Mouse (Mus musculus): ENCODE measurements around the gene Catsper3. TPM values are rescaled to one million over a fixed set of nuclear protein-coding genes. Genes with fewer than 3 reads are reported as not detected.

Catsper3 gene
- polyA plus RNA-seq (2012; rRNA removed) = 0.22 and 0.32 TPM in 2 replicates

DNA sequence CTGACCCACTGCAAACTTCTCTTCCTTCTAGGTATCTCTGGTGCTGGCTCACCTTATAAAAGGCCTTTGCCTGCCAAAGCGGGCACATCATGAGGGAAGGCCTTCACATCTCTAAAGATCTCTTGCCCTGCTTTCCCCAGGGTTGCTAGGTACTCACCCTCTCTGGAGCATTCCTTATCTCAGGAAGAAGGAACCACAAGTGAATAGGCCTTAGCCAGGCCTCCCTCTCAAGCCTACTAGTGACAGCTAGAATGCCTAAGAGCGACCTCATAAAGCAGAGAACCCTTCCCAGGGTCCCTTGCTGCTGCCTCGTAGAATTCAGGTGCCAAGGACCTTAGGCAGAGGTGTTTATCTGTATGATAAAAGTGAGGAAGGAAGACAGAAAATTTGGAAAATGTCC is at the start of gene Catsper3:
Catsper3 (plus strand) TSS at position 301 of the 400 bp plus-strand sequence.
- no peak for DNase-seq (ENCODE audit: low spot score)

DNA sequence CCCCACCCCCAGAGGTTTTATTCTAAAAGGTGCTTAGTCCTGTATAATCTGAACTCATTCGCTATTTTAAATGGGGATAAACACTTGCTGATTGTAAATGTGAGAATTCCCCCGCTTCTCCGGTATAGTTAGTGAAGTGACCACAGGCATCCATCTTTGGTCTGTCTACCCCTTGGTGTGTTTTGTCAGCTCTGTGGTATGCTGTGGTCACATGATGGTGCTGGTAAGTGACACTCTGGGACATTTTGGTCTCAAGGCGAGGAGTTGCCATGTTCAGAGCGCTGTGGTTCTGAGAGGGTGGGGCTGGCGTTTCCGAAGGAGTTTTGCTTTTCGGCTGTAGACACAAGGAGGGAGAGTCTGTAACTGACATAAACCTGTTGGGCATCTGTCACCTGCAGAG is 46.5 kb upstream of the Catsper3 start:
- DNase-seq (ENCODE audit: low spot score) = no peak

DNA sequence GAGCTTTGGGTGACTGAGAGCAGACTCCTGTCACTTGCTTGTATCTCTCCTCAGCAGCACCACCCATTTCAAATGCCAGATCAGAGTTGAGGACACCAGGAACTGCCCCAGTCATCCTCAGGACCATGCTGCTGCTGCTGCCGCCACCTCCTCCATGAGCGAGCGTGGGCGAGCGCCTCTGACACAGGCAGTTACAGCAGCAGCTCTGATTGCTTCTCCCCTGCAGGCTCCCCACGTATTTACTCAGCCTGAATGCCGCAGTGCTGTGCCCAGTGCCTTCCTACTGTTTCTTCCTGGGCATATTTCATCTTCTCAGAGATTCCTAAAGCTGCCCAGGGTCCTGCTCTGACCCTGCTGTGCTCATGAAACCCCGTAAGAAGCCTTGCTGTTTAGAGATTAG is 42.1 kb upstream of the Catsper3 start:
- DNase-seq (ENCODE audit: low spot score) = no peak

- DNase-seq (ENCODE audit: low spot score) = no peak
These were observed 30.0 kb upstream of the Catsper3 start for GRCm38 (mm10) chr13:55754380-55754779.

DNA sequence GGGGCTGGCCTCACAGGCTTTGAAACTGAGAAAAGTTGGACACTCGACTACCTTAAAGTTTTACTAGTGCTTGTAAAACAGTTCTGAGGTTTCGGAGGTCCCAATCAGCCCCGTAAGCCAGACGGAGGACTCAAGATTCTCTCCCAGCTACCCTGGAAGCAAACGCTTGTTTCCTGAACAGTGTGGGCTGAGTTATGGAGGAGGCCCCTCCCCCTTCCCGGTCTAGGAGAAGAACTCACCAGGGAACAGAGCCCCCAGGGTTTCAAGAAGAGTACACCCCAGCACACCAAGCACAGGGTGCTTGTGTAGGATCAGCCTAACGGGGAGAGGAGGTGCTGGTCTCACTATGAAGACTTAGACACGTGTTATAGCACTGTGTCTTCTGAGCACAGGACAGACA is 27.6 kb upstream of the Catsper3 start:
- DNase-seq (ENCODE audit: low spot score) = no peak

DNA sequence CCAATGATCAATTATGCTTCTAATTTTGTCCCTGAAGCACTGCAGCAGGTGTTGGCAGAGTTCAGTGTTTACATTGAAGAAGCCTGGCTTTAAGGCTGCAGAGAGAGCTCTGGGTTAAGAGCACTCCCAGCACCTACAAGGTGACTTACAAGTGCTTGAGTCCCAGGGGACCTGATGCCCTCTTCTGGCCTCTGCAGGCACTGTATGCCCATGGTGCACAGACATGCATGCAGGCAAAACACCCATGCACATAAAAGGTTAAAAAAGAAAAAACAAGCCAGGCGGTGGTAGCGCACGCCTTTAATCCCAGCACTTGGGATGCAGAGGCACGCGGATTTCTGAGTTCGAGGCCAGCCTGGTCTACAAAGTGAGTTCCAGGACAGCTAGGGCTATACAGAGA is 26.7 kb upstream of the Catsper3 start:
- DNase-seq (ENCODE audit: low spot score) = no peak

DNA sequence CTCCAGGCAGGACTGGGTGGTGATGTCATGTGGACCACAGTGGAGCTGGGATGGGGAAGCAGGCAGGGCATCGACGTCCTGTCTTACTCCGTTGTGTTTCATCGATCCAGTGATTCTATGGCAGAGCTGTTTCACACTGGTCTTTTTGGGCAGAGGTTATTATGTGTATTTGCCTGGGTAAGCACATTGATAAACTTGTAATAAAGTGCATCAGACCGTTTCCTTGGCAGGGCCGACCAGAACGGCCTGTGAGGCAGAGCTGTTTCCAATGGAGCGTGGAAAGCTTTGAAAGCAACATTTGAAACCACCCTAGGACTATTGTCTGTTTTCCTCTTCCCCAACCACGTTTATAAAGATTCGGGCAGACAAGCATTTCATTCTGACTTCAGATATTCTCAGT is 23.8 kb upstream of the Catsper3 start:
- no peak for DNase-seq (ENCODE audit: low spot score)

GRCm38 (mm10) chr13:55761486-55761885 is 22.9 kb upstream of the Catsper3 start:
- no peak for DNase-seq (ENCODE audit: low spot score)

- DNase-seq (ENCODE audit: low spot score) = no peak
These were observed 10.0 kb upstream of the Catsper3 start for GRCm38 (mm10) chr13:55774352-55774751.

GRCm38 (mm10) chr13:55775056-55775455 is 9.3 kb upstream of the Catsper3 start:
- DNase-seq (ENCODE audit: low spot score) = no peak

GRCm38 (mm10) chr13:55786120-55786519 is 1.8 kb downstream of the Catsper3 start:
- no peak for DNase-seq (ENCODE audit: low spot score)

DNA sequence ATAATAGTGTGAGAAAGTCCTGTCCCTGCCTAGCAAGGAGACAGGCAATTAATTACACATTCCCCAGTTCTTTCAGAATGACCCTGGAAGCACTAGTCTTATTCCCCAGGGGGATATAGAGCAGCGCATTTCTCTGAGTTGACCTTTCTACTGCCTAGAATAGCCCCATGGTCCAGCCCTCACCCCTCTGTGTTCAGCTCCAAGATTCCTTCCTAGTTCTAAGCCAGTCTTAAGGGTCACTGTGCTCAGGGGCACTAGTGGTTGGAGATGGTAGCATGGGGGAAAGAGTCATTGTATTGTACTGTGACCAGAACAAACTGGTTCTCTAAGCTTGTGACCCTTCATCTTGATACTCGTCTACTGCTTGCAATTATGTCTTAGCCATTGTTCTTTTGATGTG is 16.9 kb downstream of the Catsper3 start:
- DNase-seq (ENCODE audit: low spot score) = no peak

GRCm38 (mm10) chr13:55803973-55804372 is 19.6 kb downstream of the Catsper3 start:
- no peak for DNase-seq (ENCODE audit: low spot score)

GRCm38 (mm10) chr13:55809041-55809623 is 24.8 kb downstream of the Catsper3 start:
- DNase-seq (ENCODE audit: low spot score) = no peak

DNA sequence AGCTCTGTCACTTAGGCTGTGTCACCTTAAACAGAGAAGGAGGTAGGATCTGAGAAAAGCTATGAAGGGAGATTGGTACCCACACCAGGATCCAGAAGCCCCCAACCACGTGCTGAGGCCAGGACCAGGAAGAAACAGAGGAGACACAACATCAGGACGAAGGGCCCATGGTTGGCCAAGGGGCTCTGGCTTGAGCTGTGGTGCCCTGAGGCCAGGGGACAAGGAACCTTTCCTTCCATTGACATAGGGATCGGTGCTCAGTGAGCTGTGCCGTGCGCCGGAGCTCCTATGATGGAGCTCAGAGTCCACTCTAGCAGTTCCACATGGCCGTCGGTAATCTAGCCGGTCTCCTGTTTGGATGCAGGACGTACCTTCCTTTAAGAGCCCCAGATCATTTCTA is 25.3 kb downstream of the Catsper3 start:
- DNase-seq (ENCODE audit: low spot score) = no peak

DNA sequence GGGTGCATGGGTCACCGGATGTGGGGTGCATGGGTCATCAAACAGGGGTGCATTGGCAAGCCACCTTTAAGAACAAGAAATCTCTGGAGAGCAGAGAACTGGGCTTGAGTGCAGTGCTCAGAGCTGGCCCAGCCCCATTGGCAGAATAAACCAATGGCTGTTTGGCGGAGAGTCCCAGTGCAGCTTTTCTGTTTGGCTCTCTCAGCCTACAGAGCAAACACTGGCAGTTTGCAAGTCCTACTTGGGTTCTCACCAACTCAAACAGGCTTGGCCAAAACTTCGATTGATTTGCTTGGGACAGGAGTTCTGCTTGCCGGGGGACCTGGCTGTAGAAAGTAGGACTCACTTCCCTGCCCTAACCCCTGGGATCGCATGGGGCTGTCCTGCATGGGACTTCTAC is 26.6 kb downstream of the Catsper3 start:
- DNase-seq (ENCODE audit: low spot score) = no peak

DNA sequence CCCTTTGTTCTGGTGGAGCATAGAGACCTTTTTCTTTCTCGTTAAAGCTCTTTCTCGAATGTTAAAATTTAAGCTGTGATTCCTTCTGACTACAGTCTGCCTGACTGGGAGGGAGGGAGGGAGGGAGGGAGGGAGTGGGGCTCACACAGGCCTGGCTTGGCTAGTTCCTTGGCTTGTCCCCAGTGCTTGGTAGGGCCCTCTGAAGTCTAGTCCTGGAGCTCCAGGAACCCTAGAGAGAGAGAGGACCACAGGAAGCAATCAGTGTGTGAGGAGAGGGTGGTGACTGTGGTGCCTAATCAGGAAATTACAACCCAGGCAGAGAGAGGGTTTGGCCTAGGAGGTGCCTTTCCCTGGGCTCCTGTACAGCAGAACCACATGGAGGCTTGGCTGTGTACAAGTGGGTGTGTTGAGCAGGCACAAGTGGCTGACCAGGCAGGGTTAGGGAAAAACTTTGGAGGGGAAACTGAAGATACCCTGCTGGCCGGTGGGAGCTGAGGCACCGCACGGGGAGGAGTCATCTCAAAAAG is 29.2 kb downstream of the Catsper3 start:
- no peak for DNase-seq (ENCODE audit: low spot score)

GRCm38 (mm10) chr13:55814834-55815233 is 30.5 kb downstream of the Catsper3 start:
- no peak for DNase-seq (ENCODE audit: low spot score)

- no peak for DNase-seq (ENCODE audit: low spot score)
These were observed 38.1 kb downstream of the Catsper3 start for GRCm38 (mm10) chr13:55822499-55822898.

- DNase-seq (ENCODE audit: low spot score) = no peak
These were observed 40.0 kb downstream of the Catsper3 start for GRCm38 (mm10) chr13:55824151-55824945.

GRCm38 (mm10) chr13:55825245-55825681 is 40.9 kb downstream of the Catsper3 start:
- no peak for DNase-seq (ENCODE audit: low spot score)

GRCm38 (mm10) chr13:55826008-55826671 is 41.8 kb downstream of the Catsper3 start:
- DNase-seq (ENCODE audit: low spot score) = no peak
